Mouse (Mus musculus) skeletal muscle tissue, postnatal 0 days (tissue): Measurements from ENCODE around the gene Cul4b. TPM values are rescaled to one million over a fixed set of nuclear protein-coding genes. Genes with fewer than 3 reads are reported as not detected.

Experiments used
- polyA plus RNA-seq: library from polyadenylated mRNA; unstranded; fragments of >200 nt; fragmentation: Nextera tagmentation; extraction: Ambion mirVana; gene quantifications from 2 replicates; pipeline ENCODE4 v1.2.1, GENCODE M21; 2015

Cul4b gene
- polyA plus RNA-seq = 9.4 and 10.1 TPM in 2 replicates

GRCm38 (mm10) chrX:38576078-38576477 lies at the start of gene Cul4b:
TSS of gene Cul4b (minus strand) at chrX:38576196.

GRCm38 (mm10) chrX:38600177-38600994 lies 24.4 kb upstream of the Cul4b start, which contains the start of gene Mcts1:
TSS of gene Mcts1 (plus strand) at chrX:38600578.

Other genes starting within 250 kb of the Cul4b start
- 91.8 and 102 TPM in 2 replicates for gene Lamp2, start 119.7 kb downstream of the Cul4b start, polyA plus RNA-seq
- gene Mcts1, start 24.4 kb upstream of the Cul4b start, polyA plus RNA-seq = 75.3 and 86.2 TPM in 2 replicates
- gene C1galt1c1, start 58.9 kb upstream of the Cul4b start, polyA plus RNA-seq = 23.3 and 24.9 TPM in 2 replicates
- gene 6030498E09Rik, start 196.5 kb upstream of the Cul4b start, polyA plus RNA-seq = not detected in 2 replicates